Mouse (Mus musculus) lung, embryonic 16.5 days (tissue): ENCODE results near the gene Agbl3. TPM values are rescaled to one million over a fixed set of nuclear protein-coding genes. Genes with fewer than 3 reads are reported as not detected.

ENCODE experiments used
- ATAC-seq: fragments of 200-750 bp; cut with Nextera tagmentation; 2 replicates; pipeline ENCODE4 v1.8.0; 2017; ENCODE audit warnings: low read depth, mild to moderate bottlenecking, moderate library complexity
- H3K27ac ChIP-seq: fragments of 300-500 bp; sonication (generic); 2 replicates; pipeline ENCODE4 v1.5.1; 2014; ENCODE audit warnings: mild to moderate bottlenecking, control low read depth, low read length
- H3K27me3 ChIP-seq: fragments of 300-500 bp; sonication (generic); 2 replicates; pipeline ENCODE4 v1.6.1; 2014; ENCODE audit warnings: low read depth, low read length, mixed read lengths; ENCODE audit not compliant: control insufficient read depth, insufficient read depth
- H3K36me3 ChIP-seq: fragments of 300-500 bp; sonication (generic); 2 replicates; pipeline ENCODE4 v1.6.1; 2014; ENCODE audit warnings: low read length; ENCODE audit not compliant: control insufficient read depth, insufficient read depth
- H3K4me1 ChIP-seq: fragments of 300-500 bp; sonication (generic); replicated peaks from 2 replicates; pipeline ENCODE4 v1.6.1; 2014; ENCODE audit warnings: low read length, mixed read lengths; ENCODE audit not compliant: control insufficient read depth, insufficient read depth
- H3K4me2 ChIP-seq: fragments of 300-500 bp; sonication (generic); 2 replicates; pipeline ENCODE4 v1.6.1; 2014; ENCODE audit warnings: low read depth, low read length, control low read depth
- H3K4me3 ChIP-seq: fragments of 300-500 bp; sonication (generic); 2 replicates; pipeline ENCODE4 v1.5.1; 2014; ENCODE audit warnings: mild to moderate bottlenecking, low read length, control low read depth
- H3K9ac ChIP-seq: fragments of 300-500 bp; sonication (generic); 2 replicates; pipeline ENCODE4 v1.6.1; 2014; ENCODE audit warnings: low read length, control low read depth
- H3K9me3 ChIP-seq: fragments of 300-500 bp; sonication (generic); 2 replicates; pipeline ENCODE4 v1.6.1; 2016; ENCODE audit warnings: low read length; ENCODE audit not compliant: control insufficient read depth
- WGBS: fragments of 180-500 bp; shearing (Covaris S2); extraction: QIAGEN DNeasy Blood & Tissue Kit; methylation state at CpG from one replicate; pipeline ENCODE4 v1.1.7; 2014; 5-methylcytosine and 5-hydroxymethylcytosine counted together
- polyA plus RNA-seq: library from polyadenylated mRNA; unstranded; fragments of >200 nt; fragmentation: Nextera tagmentation; extraction: Ambion mirVana; gene quantifications from 2 replicates; pipeline ENCODE4 v1.2.1, GENCODE M21; 2015

Agbl3 gene
- polyA plus RNA-seq, 1 experiment from 2014 or later = 8.1 TPM

GRCm38 (mm10) chr6:34750487-34751120, 29.6 kb upstream of the Agbl3 start:
- H3K4me1 ChIP-seq = peaks cover 5% of the 10 kb centered on the region; the same call in 1 of the 2 replicates
- no peak overlapping the region for H3K4me2 ChIP-seq
- no peak overlapping the region for H3K9ac ChIP-seq
- 0 out of 2 replicates have a peak, but pooled peaks have one; percentile 26 for ATAC-seq
- peaks cover 6% of the 10 kb centered on the region; the same call in 1 of the 2 replicates for H3K36me3 ChIP-seq
- no peaks in the 10 kb centered on the region for H3K27me3 ChIP-seq
- WGBS = 62% methylated on average over 7 of the region's 7 CpGs
- H3K9me3 ChIP-seq = no peaks in the 10 kb centered on the region
- no peak overlapping the region for H3K4me3 ChIP-seq
- H3K27ac ChIP-seq = no peak overlapping the region

GRCm38 (mm10) chr6:34751625-34752024, 28.6 kb upstream of the Agbl3 start:
- H3K27me3 ChIP-seq = no peaks in the 10 kb centered on the region
- ATAC-seq = no peak
- peaks cover 5% of the 10 kb centered on the region; the same call in 1 of the 2 replicates for H3K4me1 ChIP-seq
- no peak overlapping the region for H3K4me2 ChIP-seq
- H3K9ac ChIP-seq = no peak overlapping the region
- H3K4me3 ChIP-seq = no peak overlapping the region
- no peak overlapping the region for H3K27ac ChIP-seq
- H3K36me3 ChIP-seq = peaks cover 4% of the 10 kb centered on the region; the same call in 1 of the 2 replicates
- no peaks in the 10 kb centered on the region for H3K9me3 ChIP-seq

GRCm38 (mm10) chr6:34754448-34754847, 25.8 kb upstream of the Agbl3 start:
- H3K27ac ChIP-seq = no peak overlapping the region
- H3K9ac ChIP-seq = no peak overlapping the region
- peak; percentile 76 for ATAC-seq
- H3K4me2 ChIP-seq = no peak overlapping the region
- no peaks in the 10 kb centered on the region for H3K27me3 ChIP-seq
- H3K36me3 ChIP-seq = no peaks in the 10 kb centered on the region; the same call in 1 of the 2 replicates
- no peaks in the 10 kb centered on the region for H3K9me3 ChIP-seq
- H3K4me1 ChIP-seq = peaks cover 3% of the 10 kb centered on the region; the same call in 1 of the 2 replicates
- no peak overlapping the region for H3K4me3 ChIP-seq
- WGBS = 18% methylated on average over 5 of the region's 5 CpGs

- Histone ChIP-seq H3K36me3 (peaks cover under 1% of the 10 kb centered on the region; the same call in 1 of the 2 replicates), H3K9ac (no peak overlapping the region), H3K27ac (peak overlapping the region; percentile 12; the same call in 1 of the 2 replicates), H3K4me1 (no peaks in the 10 kb centered on the region), H3K4me2 (no peak overlapping the region), H3K27me3 (no peaks in the 10 kb centered on the region), H3K4me3 (no peak overlapping the region), H3K9me3 (no peaks in the 10 kb centered on the region)
- whole genome bisulfite sequencing = 52% methylated on average over 2 of the region's 2 CpGs
- ATAC-seq = peak; percentile 51; the same call in 1 of the 2 replicates
Measured at GRCm38 (mm10) chr6:34758340-34758739, 21.9 kb upstream of the Agbl3 start.

- H3K27ac ChIP-seq = no peak overlapping the region
- no peaks in the 10 kb centered on the region for H3K27me3 ChIP-seq
- no peak for ATAC-seq
- H3K9ac ChIP-seq = no peak overlapping the region
- no peaks in the 10 kb centered on the region for H3K4me1 ChIP-seq
- 26% methylated on average over 4 of the region's 4 CpGs for WGBS
- H3K4me2 ChIP-seq = no peak overlapping the region
- no peaks in the 10 kb centered on the region for H3K9me3 ChIP-seq
- H3K4me3 ChIP-seq = no peak overlapping the region
- peaks cover 2% of the 10 kb centered on the region; the same call in 1 of the 2 replicates for H3K36me3 ChIP-seq
Measured at GRCm38 (mm10) chr6:34760023-34760422, 20.2 kb upstream of the Agbl3 start.

- no peak for ATAC-seq
- no peaks in the 10 kb centered on the region for H3K9me3 ChIP-seq
- WGBS = 90% methylated on average over 5 of the region's 5 CpGs
- H3K27ac ChIP-seq = no peak overlapping the region
- peaks cover 8% of the 10 kb centered on the region; the same call in 1 of the 2 replicates for H3K36me3 ChIP-seq
- no peaks in the 10 kb centered on the region for H3K4me1 ChIP-seq
- no peak overlapping the region for H3K4me2 ChIP-seq
- H3K4me3 ChIP-seq = no peak overlapping the region
- H3K9ac ChIP-seq = no peak overlapping the region
- H3K27me3 ChIP-seq = no peaks in the 10 kb centered on the region
Measured at GRCm38 (mm10) chr6:34765721-34766120, 14.5 kb upstream of the Agbl3 start.

- H3K36me3 ChIP-seq = peaks cover 15% of the 10 kb centered on the region; the same call in 1 of the 2 replicates
- no peaks in the 10 kb centered on the region for H3K4me1 ChIP-seq
- no peak overlapping the region for H3K4me3 ChIP-seq
- H3K27ac ChIP-seq = no peak overlapping the region
- H3K4me2 ChIP-seq = no peak overlapping the region
- no peaks in the 10 kb centered on the region for H3K9me3 ChIP-seq
- no peak overlapping the region for H3K9ac ChIP-seq
- 0 out of 2 replicates have a peak, but pooled peaks have one; percentile 12 for ATAC-seq
- no peaks in the 10 kb centered on the region for H3K27me3 ChIP-seq
- 56% methylated on average over 2 of the region's 2 CpGs for WGBS
Measured at GRCm38 (mm10) chr6:34769984-34770383, 10.2 kb upstream of the Agbl3 start.

- ATAC-seq = peak; percentile 60
- Histone ChIP-seq H3K27ac (no peak overlapping the region), H3K4me2 (no peak overlapping the region), H3K9ac (no peak overlapping the region), H3K9me3 (no peaks in the 10 kb centered on the region), H3K4me3 (no peak overlapping the region), H3K4me1 (no peaks in the 10 kb centered on the region), H3K27me3 (no peaks in the 10 kb centered on the region), H3K36me3 (peaks cover 15% of the 10 kb centered on the region; the same call in 1 of the 2 replicates)
- WGBS = 61% methylated on average over 6 of the region's 6 CpGs
Measured at GRCm38 (mm10) chr6:34770491-34770890, 9.7 kb upstream of the Agbl3 start.

GRCm38 (mm10) chr6:34776396-34776795, 3.8 kb upstream of the Agbl3 start:
- H3K9ac ChIP-seq = no peak overlapping the region
- ATAC-seq = no peak
- H3K9me3 ChIP-seq = no peaks in the 10 kb centered on the region
- no peak overlapping the region for H3K27ac ChIP-seq
- peaks cover 4% of the 10 kb centered on the region; the same call in 1 of the 2 replicates for H3K36me3 ChIP-seq
- no peak overlapping the region for H3K4me2 ChIP-seq
- H3K27me3 ChIP-seq = no peaks in the 10 kb centered on the region
- no peak overlapping the region for H3K4me3 ChIP-seq
- 0 out of 2 replicates have a peak, but pooled peaks cover 2% of the 10 kb centered on the region for H3K4me1 ChIP-seq
